Mouse (Mus musculus): Measurements from ENCODE around the gene Pgbd5.

GRCm38 (mm10) chr8:124360911-124361310 lies 78.5 kb downstream of the Pgbd5 start:
- no peak for TF ChIP-seq CTCF (conservative IDR thresholded peaks at IDR 0.05; ENCODE audit: low read length)
- no peak for TF ChIP-seq POU5F1 (IDR thresholded peaks at IDR 0.05; ENCODE audit: borderline replicate concordance, low read length)
- TF ChIP-seq NANOG (IDR thresholded peaks at IDR 0.05; ENCODE audit: borderline replicate concordance, low read length), result no peak
